8 mouse cellular contexts compared by ENCODE assay signal in the genomic region with DNA sequence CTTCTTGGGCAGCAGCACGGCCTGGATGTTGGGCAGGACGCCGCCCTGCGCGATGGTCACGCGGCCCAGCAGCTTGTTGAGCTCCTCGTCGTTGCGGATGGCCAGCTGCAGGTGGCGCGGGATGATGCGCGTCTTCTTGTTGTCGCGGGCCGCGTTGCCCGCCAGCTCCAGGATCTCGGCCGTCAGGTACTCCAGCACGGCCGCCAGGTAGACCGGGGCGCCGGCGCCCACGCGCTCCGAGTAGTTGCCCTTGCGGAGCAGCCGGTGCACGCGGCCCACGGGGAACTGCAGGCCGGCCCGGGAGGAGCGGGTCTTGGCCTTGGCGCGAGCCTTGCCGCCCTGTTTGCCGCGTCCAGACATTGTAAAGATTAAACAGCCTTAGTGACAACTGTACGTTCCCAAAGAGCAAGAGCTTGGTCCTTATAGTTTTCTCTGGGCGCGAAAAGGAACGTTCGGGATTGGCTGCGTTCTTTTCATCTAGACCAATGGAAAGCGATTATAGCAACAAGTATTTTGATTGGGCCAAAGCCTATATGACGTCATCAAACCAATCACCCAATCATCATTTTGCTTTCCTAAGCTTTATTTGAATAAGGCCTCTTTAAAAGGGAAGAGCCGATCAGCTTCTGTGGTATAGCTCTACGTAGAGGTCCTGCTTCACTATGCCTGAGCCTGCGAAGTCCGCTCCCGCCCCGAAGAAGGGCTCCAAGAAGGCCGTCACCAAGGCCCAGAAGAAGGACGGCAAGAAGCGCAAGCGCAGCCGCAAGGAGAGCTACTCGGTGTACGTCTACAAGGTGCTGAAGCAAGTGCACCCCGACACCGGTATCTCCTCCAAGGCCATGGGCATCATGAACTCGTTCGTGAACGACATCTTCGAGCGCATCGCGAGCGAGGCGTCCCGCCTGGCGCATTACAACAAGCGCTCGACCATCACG. TPM values are rescaled to one million over a fixed set of nuclear protein-coding genes. Genes with fewer than 3 reads are reported as not detected.
DNase-seq lines count a peak whose midpoint lies in the region; ATAC-seq and TF ChIP-seq lines count a peak whose summit lies in the region.
"Not testable (repeated sequence)": the region's sequence is repeated elsewhere in the genome, so short reads cannot be mapped to it uniquely, and the experiment has no call there.

A gene (minus strand): TSS at position 377 of the 935 bp plus-strand sequence.
A gene (plus strand): TSS at position 647 of the 935 bp plus-strand sequence.

- not testable (repeated sequence) for H3K27me3 ChIP-seq in MEL (ENCODE audit: control insufficient read depth in 1 of 2, insufficient read depth in 2 of 2, low read length in 2 of 2); cerebellum, adult 2 months (ENCODE audit: control insufficient read depth, insufficient read depth, low read length); forebrain, embryonic 16.5 days (replicated peaks; ENCODE audit: control insufficient read depth, insufficient read depth, low read length); neural tube, embryonic 14.5 days (ENCODE audit: control insufficient read depth, insufficient read depth, low read length); testis, adult 2 months (ENCODE audit: control insufficient read depth, insufficient read depth, low read length)

- TF ChIP-seq POLR2A in MEL (IDR thresholded peaks at IDR 0.05; ENCODE audit: control insufficient read depth in 1 of 2, insufficient read depth in 1 of 2, low read depth in 1 of 2, low read length in 2 of 2, poor library complexity in 1 of 2), result peak; percentile 77 to 90; a peak in 3 of 4 replicates
- peak; percentile 83; the same call in 1 of the 2 replicates for TF ChIP-seq POLR2A in cerebellum, adult 2 months (IDR thresholded peaks at IDR 0.05; ENCODE audit: borderline replicate concordance, insufficient read depth, low read length)
- peak; percentile 53; the same call in 1 of the 2 replicates for TF ChIP-seq POLR2A in testis, adult 2 months (IDR thresholded peaks at IDR 0.05; ENCODE audit: control insufficient read depth, low read depth, low read length)

- ATAC-seq in forebrain, embryonic 16.5 days, result peak; percentile 90
- ATAC-seq in neural tube, embryonic 14.5 days (ENCODE audit: low read depth), result peak; percentile 94

- H3K4me1 ChIP-seq in MEL (ENCODE audit: control insufficient read depth in 1 of 2, insufficient read depth in 2 of 2, low read length in 2 of 2); cerebellum, adult 2 months (ENCODE audit: control insufficient read depth, insufficient read depth, low read length); testis, adult 2 months (ENCODE audit: control insufficient read depth, insufficient read depth, low read length): not testable (repeated sequence)
- peaks cover 20% of the 10 kb centered on the region for H3K4me1 ChIP-seq in forebrain, embryonic 16.5 days (replicated peaks; ENCODE audit: control insufficient read depth, insufficient read depth, low read length)
- peaks cover 15% of the 10 kb centered on the region for H3K4me1 ChIP-seq in neural tube, embryonic 14.5 days (ENCODE audit: control insufficient read depth, insufficient read depth, low read length)

- TF ChIP-seq EP300 in MEL (IDR thresholded peaks at IDR 0.05; ENCODE audit: low read depth in 1 of 2, low read length in 2 of 2), result not testable (repeated sequence)

- H3K9ac ChIP-seq in MEL (ENCODE audit: control insufficient read depth, low read depth, low read length, poor library complexity, severe bottlenecking), result peak within 1 kb of the TSS; percentile 84
- H3K9ac ChIP-seq in forebrain, embryonic 16.5 days (replicated peaks; ENCODE audit: low read depth, low read length), result peak within 1 kb of the TSS; percentile 49
- not testable (repeated sequence) for H3K9ac ChIP-seq in neural tube, embryonic 14.5 days (replicated peaks; ENCODE audit: low read depth, low read length)

- intact Hi-C loops in heart, postnatal 25 days (cut with DNase I), result loop anchor here (5.0 to 10.0 kb wide), 5 partner anchors 218 to 1704 kb away; a partner anchor contains a TSS

- H3K36me3 ChIP-seq in MEL (ENCODE audit: control insufficient read depth in 1 of 2, insufficient read depth in 2 of 2, low read length in 2 of 2); forebrain, embryonic 16.5 days (ENCODE audit: control insufficient read depth, insufficient read depth); neural tube, embryonic 14.5 days (ENCODE audit: control insufficient read depth, insufficient read depth, low read length); testis, adult 2 months (ENCODE audit: control insufficient read depth, insufficient read depth, low read length): not testable (repeated sequence)

- not testable (repeated sequence) for TF ChIP-seq CTCF in MEL (IDR thresholded peaks at IDR 0.05 in 2 of 3, conservative IDR thresholded peaks at IDR 0.05 in 1 of 3; ENCODE audit: control insufficient read depth in 1 of 3, insufficient read depth in 1 of 3, low read depth in 2 of 3, low read length in 3 of 3, poor library complexity in 1 of 3, severe bottlenecking in 1 of 3); cerebellum, adult 2 months (IDR thresholded peaks at IDR 0.05; ENCODE audit: borderline replicate concordance, insufficient read depth, low read depth, low read length); testis, adult 2 months (IDR thresholded peaks at IDR 0.05; ENCODE audit: control insufficient read depth, insufficient read depth, insufficient replicate concordance, low read depth, low read length)

- not testable (repeated sequence) for H3K79me2 ChIP-seq in MEL (ENCODE audit: control insufficient read depth, insufficient read depth, low read length, poor library complexity)

- H3K9me3 ChIP-seq in MEL (replicated peaks; ENCODE audit: insufficient read depth, low read length); forebrain, embryonic 16.5 days (ENCODE audit: control insufficient read depth, low read length); neural tube, embryonic 14.5 days (ENCODE audit: control insufficient read depth, low read length): not testable (repeated sequence)

- TF ChIP-seq RAD21 in MEL (IDR thresholded peaks at IDR 0.05; ENCODE audit: low read depth, low read length), result not testable (repeated sequence)

- peak; percentile 99 for DNase-seq in MEL (ENCODE audit: low read depth, low spot score)
- DNase-seq in cerebellum, adult 2 months, result peak; percentile 89 to 96
- DNase-seq in heart, postnatal 25 days (ENCODE audit: low spot score), result peak; percentile 83
- DNase-seq in layer of hippocampus, adult 18-20 months (ENCODE audit: low spot score in 2 of 2), result peak; percentile 88 to 96
- DNase-seq in lung, adult 18-20 months, result peak; percentile 84 to 89

- peak within 1 kb of the TSS; percentile 72 for H3K4me2 ChIP-seq in forebrain, embryonic 16.5 days (ENCODE audit: low read length)
- peak within 1 kb of the TSS; percentile 62 for H3K4me2 ChIP-seq in neural tube, embryonic 14.5 days (ENCODE audit: low read depth, low read length)

- H3K4me3 ChIP-seq in MEL (ENCODE audit: control insufficient read depth in 1 of 2, insufficient read depth in 1 of 2, low read depth in 2 of 2, low read length in 2 of 2), result peak within 1 kb of the TSS; percentile 18 to 59; a peak in 3 of 4 replicates
- H3K4me3 ChIP-seq in cerebellum, adult 2 months (replicated peaks; ENCODE audit: insufficient read depth, low read depth, low read length), result peak within 1 kb of the TSS; percentile 60
- H3K4me3 ChIP-seq in forebrain, embryonic 16.5 days (replicated peaks; ENCODE audit: low read length), result peak within 1 kb of the TSS; percentile 46
- H3K4me3 ChIP-seq in neural tube, embryonic 14.5 days (ENCODE audit: low read depth, low read length), result peak within 1 kb of the TSS; percentile 32
- H3K4me3 ChIP-seq in testis, adult 2 months (ENCODE audit: control insufficient read depth, low read depth, low read length), result peak within 1 kb of the TSS; percentile 77

- peak within 1 kb of the TSS; percentile 99 for H3K27ac ChIP-seq in MEL (ENCODE audit: control insufficient read depth, low read depth, low read length)
- peak within 1 kb of the TSS; percentile 57; the same call in 1 of the 2 replicates for H3K27ac ChIP-seq in cerebellum, adult 2 months (ENCODE audit: insufficient read depth, low read length)
- H3K27ac ChIP-seq in forebrain, embryonic 16.5 days (ENCODE audit: low read length), result peak within 1 kb of the TSS; percentile 83
- H3K27ac ChIP-seq in neural tube, embryonic 14.5 days (ENCODE audit: low read depth, low read length), result peak within 1 kb of the TSS; percentile 78
- H3K27ac ChIP-seq in testis, adult 2 months (ENCODE audit: control insufficient read depth, insufficient read depth, low read depth, low read length), result peak within 1 kb of the TSS; percentile 89

- under 1% methylated on average over 54 of the region's 80 CpGs for WGBS in cerebellum, adult 2 months
- WGBS in forebrain, embryonic 16.5 days, result under 1% methylated on average over 39 of the region's 80 CpGs
- under 1% methylated on average over 31 of the region's 80 CpGs for WGBS in neural tube, embryonic 14.5 days

RNA-seq across cellular contexts. Expression of the first gene that starts in this region (rescaled TPM):
- 766 and 975 TPM in 2 replicates for total RNA-seq in MEL (2012; rRNA removed)
- polyA plus RNA-seq in MEL (2012; ENCODE audit: insufficient read depth in 1 of 2, insufficient read length in 2 of 2, low read depth in 1 of 2, low replicate concordance in 2 of 2, missing spikeins in 1 of 2), result 1 to 10 TPM in 1 of 2 experiments, not detected in 1; 5.9 TPM
- polyA plus RNA-seq in cerebellum, adult 2 months (2012; rRNA removed), result 0.60 and 1.1 TPM in 2 replicates
- polyA plus RNA-seq in forebrain, embryonic 16.5 days (2015; fragmentation: Nextera tagmentation; extraction: Ambion mirVana), result 8.5 and 13.4 TPM in 2 replicates
- 10 to 100 TPM in 1 of 2 experiments, 1 to 10 TPM in 1; 7.9 to 12.1 TPM for total RNA-seq in heart, postnatal 25 days (2021)
- 10 to 100 TPM in 1 of 2 experiments, 1 to 10 TPM in 1; 7.8 to 10.3 TPM for total RNA-seq in layer of hippocampus, adult 18-20 months (2021)
- polyA plus RNA-seq in neural tube, embryonic 14.5 days (2014; fragmentation: Nextera tagmentation; extraction: Ambion mirVana), result 2.9 and 3.8 TPM in 2 replicates
- polyA plus RNA-seq in testis, adult 2 months (2012; rRNA removed), result 4.8 and 6.5 TPM in 2 replicates

RNA-seq across cellular contexts. Expression of the second gene that starts in this region (rescaled TPM):
- 2,032 and 2,655 TPM in 2 replicates for total RNA-seq in MEL (2012; rRNA removed)
- 1 to 10 TPM in 1 of 2 experiments, not detected in 1; 4.7 TPM for polyA plus RNA-seq in MEL (2012; ENCODE audit: insufficient read depth in 1 of 2, insufficient read length in 2 of 2, low read depth in 1 of 2, low replicate concordance in 2 of 2, missing spikeins in 1 of 2)
- 0.97 and 1.5 TPM in 2 replicates for polyA plus RNA-seq in cerebellum, adult 2 months (2012; rRNA removed)
- polyA plus RNA-seq in forebrain, embryonic 16.5 days (2015; fragmentation: Nextera tagmentation; extraction: Ambion mirVana), result 2.1 and 3.1 TPM in 2 replicates
- total RNA-seq in heart, postnatal 25 days (2021), result 10 to 100 TPM in 1 of 2 experiments, 1 to 10 TPM in 1; 5.6 to 14.3 TPM
- total RNA-seq in layer of hippocampus, adult 18-20 months (2021), result 10 to 100 TPM in 1 of 2 experiments, 1 to 10 TPM in 1; 8.3 to 13.2 TPM
- polyA plus RNA-seq in neural tube, embryonic 14.5 days (2014; fragmentation: Nextera tagmentation; extraction: Ambion mirVana), result 1.4 and 1.9 TPM in 2 replicates
- 7.9 and 8.5 TPM in 2 replicates for polyA plus RNA-seq in testis, adult 2 months (2012; rRNA removed)

Comparison
In these comparisons a context has a peak if more than half of its experiments do, and no peak if none do; other contexts are left out.
1. Peak in every context shown above with its lines: DNase-seq, ATAC-seq, H3K4me3 ChIP-seq and H3K27ac ChIP-seq.
2. RNA of the first gene that starts in this region (total RNA-seq): 766 to 975 TPM in MEL; 7.9 to 12.1 TPM in heart, postnatal 25 days and 7.8 to 10.3 TPM in layer of hippocampus, adult 18-20 months; every median in the first group is over 10 times any median in the second.
3. RNA of the second gene that starts in this region (total RNA-seq): 2,032 to 2,655 TPM in MEL; 5.6 to 14.3 TPM in heart, postnatal 25 days and 8.3 to 13.2 TPM in layer of hippocampus, adult 18-20 months; every median in the first group is over 100 times any median in the second.